Mouse (Mus musculus) spleen, postnatal 10 days (tissue): ENCODE results near the gene Tcp11l1.

Experiments used
- DNase-seq, 2 experiments: peaks; one replicate each; pipeline ENCODE4 v3.0.0; 2021 to 2022; ENCODE audit warnings: low spot score in 2 of 2

The Tcp11l1 gene

DNA sequence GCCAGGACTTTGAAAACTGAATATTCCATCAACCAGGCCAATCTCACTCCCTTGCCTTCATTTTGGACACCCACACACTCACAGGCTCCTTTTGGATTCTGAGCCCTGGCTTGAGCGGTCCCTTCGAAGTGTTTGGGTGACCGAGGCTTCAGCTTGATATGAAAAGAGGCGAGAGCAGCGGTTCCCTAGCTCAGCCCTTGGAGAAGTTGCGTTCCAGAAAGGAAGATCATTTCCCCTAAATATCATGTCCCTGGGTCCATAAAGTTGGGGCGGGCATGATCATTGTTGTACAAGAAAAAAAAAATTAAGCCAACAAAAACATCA, 479 bp upstream of the Tcp11l1 start:
- no peak for DNase-seq

DNA sequence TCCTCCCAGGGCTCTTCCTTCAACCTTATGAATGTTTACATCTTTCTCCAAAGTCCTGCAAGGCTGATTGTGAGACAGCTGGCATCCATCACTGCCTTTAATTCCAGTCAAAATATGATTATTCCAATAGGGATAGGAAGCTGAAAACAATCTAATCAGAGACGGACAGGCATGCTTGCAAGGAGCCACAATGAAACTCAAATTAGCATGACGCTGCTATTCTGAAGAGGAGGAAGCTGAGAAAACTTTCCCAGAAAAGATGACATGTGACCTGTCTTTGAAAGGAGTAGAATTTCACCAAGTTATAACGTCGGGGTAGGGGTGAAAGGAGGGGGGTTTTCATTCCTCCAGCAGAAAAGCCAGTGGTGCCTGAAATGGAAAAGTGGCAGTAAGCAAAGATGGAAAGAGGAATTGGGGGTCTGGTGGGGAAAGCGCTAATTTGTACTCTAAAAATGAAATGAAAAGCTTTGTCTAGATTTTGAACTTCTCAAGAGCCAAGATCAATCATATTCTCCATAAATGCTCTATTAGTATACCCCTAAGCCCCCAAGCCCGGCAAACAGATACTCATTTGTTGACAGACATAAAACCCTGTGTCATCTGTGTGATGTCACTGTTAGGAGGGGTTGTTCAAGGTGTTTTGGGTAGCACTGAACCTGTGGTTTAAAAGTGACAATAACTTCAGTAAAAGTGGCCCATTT, 1.1 kb downstream of the Tcp11l1 start:
- no peak for DNase-seq

DNA sequence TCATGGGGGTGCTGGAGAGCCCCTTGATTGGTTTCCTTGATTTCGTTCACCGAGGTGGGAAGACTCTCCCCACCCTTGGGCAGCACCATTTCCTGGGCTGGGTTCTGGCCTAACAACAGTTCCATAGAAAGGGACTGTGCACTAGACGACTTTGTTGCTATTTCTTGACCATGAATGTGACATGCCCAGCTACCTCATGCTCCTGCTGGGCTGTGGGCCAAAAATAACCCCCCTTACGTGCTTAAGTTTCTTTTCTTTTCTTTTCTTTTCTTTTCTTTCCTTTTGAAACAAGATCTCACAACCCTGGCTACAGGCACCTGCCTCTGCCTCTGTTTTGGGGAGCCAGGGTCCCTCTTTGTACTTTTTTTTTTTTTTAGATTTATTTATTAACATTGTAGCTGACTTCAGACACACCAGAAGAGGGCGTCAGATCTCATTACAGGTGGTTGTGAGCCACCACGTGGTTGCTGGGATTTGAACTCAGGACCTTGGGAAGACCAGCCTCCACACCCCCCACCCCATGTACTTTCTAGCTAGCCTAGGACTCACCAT, 2.1 kb downstream of the Tcp11l1 start:
- no peak for DNase-seq

- DNase-seq, result no peak
Measured at GRCm38 (mm10) chr2:104704355-104704754, 7.6 kb downstream of the Tcp11l1 start.

DNA sequence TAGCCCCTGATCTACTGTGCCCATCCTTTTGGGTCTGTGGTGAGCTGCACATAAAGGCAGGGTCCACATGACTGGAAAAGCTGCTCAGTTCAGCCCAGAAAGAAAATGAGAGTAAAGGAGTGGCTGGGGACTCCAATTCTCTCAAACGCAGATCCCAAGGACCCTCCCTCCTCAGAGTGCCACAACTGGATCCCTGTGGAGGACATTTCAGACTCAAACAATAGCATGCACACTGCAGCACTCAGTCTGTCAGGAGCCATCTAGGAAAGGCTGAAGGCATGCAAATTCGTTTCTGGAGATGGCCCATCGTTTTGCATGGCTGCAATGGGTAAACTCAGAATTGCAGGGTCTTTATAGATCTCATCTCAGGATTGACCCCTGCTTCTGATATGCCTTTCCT, 8.8 kb downstream of the Tcp11l1 start:
- DNase-seq, result no peak

DNA sequence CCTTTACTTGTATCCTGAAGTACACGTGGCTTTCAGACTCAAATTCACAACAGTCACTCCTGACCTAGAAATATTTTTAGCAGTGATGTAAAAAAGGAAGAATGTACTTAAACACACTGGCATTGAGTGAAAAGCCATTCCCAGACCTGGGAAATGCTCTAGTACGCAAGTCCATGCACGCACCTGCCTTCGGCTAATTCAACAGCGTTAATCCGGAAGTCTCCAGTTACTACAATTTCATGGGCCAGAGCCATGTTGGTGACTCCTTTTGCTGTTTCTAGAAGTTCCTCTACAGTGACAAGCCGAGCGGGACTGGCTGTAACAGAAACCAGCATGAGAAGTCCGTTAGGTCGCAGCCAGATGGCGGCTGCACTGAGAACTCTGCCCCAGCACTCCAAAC, 12.3 kb downstream of the Tcp11l1 start:
- DNase-seq, result no peak

DNA sequence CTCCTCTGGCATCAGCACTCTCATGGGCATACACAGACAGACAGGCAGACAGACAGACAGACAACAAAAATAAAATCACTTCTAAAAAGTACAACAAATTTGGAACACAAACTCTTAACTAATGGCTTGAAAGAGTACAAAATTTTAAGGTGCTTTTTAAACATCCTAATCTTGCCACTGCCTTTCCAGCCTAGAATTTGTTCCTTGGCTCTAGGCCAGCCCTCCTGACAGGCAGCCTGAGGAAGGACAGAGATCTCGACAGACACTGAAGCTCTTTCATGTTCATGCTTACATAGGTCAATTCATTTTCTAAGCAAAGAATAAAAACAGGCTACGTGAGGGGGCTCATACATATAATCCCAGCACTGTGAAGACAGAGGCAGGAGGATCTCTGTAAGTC, 19.4 kb downstream of the Tcp11l1 start:
- no peak for DNase-seq

DNA sequence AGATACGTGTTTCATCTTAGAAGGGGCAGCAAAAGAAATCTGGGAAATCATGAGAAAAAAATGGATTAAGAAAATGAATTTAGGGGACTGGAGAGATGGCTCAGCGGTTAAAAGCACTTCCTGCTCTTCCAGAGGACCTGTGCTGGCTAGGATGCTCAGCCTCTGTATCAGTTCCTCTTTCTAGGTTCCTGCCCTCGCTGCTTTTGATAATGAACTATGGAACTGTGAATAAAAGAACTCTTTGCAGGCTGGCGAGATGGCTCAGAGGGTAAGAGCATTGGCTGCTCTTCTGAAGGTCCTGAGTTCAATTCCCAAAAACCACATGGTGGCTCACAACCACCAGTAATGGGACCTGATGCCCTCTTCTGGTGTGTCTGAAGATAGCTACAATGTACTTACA, 21.2 kb downstream of the Tcp11l1 start:
- no peak for DNase-seq

DNA sequence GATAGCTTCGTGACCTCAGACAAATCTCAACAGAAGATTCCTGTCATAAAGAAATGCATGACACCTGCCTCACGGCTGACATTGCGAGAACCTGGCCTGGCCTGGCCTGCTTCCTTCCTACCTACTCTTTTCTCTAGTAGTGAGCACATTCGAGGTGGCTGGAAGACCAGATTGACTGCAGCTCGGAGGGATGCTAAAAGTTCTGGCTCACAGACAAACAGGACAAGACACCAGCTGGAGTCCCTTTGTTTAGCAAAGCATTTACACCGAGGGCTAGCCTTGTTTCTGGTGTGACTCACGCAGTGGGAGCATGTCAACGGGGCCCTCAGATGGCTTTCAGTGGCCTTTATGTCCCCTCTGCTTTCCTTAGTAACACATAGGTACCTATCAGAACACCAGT, 23.2 kb downstream of the Tcp11l1 start:
- DNase-seq, result no peak

- no peak for DNase-seq
Measured at GRCm38 (mm10) chr2:104688321-104688720, 23.6 kb downstream of the Tcp11l1 start.

DNA sequence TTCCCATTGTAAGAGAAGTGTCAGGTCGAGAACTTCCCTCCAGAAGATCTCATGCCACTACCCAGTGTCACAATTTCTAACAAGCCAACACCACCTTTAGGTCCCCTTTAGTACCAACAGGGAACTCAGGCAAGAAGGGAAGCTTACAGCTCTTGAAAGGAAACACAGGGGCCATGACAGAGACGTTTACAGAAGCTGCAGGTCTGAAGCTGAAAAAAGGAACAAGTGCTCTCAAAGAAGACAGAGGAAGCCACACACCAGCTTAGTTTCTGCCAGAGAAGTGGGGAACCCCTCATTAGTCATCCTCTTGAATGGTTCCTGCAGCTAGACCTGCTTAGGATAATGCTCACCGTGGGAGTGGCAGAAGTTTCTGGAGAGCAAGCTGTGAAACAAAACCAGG, 24.7 kb downstream of the Tcp11l1 start:
- DNase-seq, result no peak

GRCm38 (mm10) chr2:104685418-104685817, 26.6 kb downstream of the Tcp11l1 start:
- DNase-seq, result peak; percentile 52 to 77

GRCm38 (mm10) chr2:104684771-104685170, 27.2 kb downstream of the Tcp11l1 start:
- no peak for DNase-seq

- no peak for DNase-seq
Measured at GRCm38 (mm10) chr2:104677326-104677725, 34.6 kb downstream of the Tcp11l1 start.

DNA sequence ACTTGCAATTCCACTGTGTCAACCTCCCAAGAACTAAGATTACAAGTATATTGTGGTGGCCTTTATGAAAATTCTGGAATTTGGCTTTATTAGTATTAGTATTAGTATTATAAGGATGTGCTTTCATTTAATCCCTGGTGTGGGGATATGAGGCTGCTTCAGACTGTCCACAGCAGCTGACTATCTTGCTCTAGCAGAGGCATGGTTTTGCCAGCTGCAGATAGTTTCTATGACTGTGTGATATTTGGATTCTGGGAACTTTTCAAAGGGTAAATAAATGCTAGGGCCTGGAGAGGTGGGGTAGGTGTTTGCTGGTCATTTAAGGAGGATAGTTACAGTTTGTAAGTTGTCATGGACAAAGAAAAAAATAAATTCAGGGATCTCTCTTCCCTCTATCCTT, 40.2 kb downstream of the Tcp11l1 start:
- no peak for DNase-seq

DNA sequence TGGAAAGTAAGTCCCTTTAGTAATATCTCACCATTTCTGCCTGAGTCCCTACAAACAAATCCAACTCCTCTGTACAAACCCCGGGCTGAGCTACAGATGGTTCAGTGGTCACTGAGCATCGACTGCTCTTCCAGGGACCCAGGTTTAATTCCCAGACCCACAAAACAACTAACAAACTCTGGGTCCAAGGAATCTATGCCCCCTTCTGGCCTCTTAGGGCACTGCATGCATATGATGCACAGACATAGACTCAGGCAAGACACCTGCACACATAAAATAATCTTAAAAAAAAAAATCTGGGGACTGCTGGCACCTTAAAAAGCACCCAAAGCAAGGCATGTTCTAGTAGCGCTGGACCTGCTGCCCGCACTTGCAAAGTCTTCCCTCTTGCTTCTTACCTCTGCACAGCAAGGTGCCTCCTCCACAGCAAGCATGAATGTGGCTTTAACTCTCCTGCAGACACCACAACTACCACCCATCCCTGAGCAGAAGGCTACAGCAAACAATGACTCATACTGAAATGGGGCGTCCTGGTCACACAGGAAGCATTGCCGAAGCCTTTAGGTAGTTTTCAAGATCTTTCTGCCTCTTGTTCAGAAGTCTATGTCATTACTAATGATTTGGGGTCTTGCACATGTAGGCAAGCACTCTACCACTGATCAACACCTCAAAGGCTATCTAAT, 42.7 kb downstream of the Tcp11l1 start:
- no peak for DNase-seq

DNA sequence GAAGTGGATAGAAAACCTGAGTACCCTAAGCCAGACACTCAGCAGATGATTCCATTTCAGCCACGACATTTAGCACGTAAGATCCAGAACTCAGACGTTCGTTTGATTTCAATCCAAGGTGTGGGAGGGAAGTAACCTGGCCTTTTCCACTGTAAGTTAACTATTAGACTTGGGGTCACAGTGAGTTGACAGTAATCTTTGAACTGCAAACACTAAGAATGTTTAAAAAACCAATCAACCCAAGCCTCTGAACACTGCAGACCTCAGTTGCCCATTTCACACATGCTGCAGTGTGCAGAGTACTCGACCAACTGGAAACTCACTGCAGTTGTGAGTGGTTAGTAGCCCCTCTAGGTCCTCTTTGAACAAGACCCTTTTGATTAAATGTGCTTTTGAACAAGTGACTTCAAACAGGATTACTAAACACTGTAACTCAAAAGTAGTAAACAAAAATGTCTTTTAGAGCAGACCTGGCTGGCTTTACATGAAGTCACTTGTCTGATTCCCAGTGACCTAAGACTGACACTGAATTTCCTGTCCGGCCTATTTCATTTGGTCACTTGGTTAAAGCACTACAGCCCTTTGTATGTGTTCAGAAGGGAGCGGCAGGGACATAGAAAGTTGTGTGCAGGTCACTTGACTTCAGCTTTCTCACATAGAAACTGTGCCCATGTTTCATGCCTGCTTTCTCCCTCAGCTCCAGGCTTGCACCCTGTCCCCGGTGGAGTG, 48.4 kb downstream of the Tcp11l1 start:
- no peak for DNase-seq

DNA sequence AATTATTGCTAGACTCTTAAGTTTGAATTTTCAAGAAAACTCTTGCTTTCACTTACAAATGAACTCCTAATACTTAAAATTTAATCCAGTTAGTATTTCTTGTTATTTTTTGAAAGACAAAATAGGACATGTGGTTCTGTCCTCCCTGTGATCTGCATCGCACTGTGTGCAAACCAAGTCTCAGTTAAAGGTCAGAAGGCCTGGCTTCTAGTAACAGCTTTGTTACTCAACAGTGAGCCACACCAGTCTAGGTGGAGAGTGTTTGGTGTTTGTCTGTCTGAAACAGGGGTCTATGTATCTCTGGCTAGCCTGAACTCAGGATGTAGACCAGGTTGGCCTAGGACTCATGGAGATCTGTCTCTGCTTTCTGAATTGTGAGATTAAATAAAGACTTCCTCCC, 53.3 kb downstream of the Tcp11l1 start:
- no peak for DNase-seq

DNA sequence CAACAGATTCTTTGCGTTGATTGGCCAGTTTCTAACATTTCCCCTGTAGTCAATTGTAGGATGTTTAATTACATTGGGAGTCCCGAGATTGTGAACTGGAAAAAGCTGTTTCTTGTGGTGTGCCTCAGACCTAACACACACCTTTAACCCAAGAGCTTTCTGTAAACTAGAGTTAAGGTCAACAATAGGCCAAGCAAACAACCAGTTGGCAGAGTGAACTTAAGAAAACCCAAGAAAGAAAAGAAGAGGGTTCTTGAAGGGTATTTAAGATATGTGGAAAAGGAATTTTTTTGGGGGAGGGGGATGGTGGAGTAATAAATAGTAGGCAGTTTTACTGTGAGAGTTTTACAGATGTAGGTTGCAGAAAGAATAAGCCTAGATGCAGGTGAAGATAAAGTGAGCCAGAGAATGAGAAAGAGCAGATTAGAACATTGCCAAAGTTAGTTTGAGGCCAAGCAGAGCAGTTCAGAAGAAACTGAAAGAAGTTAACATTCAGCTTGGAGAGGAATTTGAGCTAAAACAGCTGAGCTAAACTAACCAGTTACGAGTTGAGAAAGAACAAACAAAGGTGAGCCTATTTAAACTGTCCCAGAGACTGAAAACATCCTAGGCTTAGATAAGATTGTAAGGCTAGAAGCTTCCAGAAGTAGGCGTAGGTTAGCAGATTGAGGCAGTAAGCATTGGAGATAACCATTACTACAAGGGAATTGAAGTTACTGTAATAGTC, 95.8 kb downstream of the Tcp11l1 start:
- DNase-seq, result no peak

DNA sequence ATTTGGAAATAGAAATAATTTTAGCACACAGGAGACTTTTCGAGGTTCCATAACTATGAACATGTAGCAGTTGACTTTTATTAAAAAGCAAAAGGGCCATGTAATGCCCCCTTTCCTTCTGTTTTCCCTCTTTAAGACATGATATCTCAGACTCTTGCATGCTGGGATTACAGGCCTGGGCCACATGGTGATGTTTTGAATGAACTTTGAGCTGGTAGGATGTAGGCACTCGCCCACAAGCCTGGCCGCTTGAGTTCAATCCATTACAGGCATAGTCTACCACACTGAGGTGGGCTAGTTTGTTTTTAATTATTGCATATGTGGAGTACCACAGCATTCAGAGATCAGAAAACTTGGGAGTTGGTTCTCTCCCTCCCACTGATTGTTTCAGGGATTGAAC, 97.2 kb downstream of the Tcp11l1 start:
- DNase-seq, result no peak
